Mouse (Mus musculus) C2C12 (cell line): ENCODE results near the gene Cfap97d1. TPM values are rescaled to one million over a fixed set of nuclear protein-coding genes. Genes with fewer than 3 reads are reported as not detected.

ENCODE experiments used
- H3K27me3 ChIP-seq: one replicate; pipeline ENCODE4 v1.6.1; 2011; ENCODE audit not compliant: control insufficient read depth, insufficient read depth, insufficient read length
- H3K36me3 ChIP-seq: one replicate; pipeline ENCODE4 v1.6.1; 2011; ENCODE audit not compliant: control insufficient read depth, insufficient read depth
- H3K4me3 ChIP-seq: one replicate; pipeline ENCODE4 v1.5.1; 2011; ENCODE audit warnings: mild to moderate bottlenecking, control low read depth; ENCODE audit not compliant: poor library complexity, insufficient read depth, severe bottlenecking
- H3K79me2 ChIP-seq: one replicate; pipeline ENCODE4 v1.6.1; 2011; ENCODE audit not compliant: control insufficient read depth, insufficient read depth
- H3K79me3 ChIP-seq: one replicate; pipeline ENCODE4 v1.6.1; 2011; ENCODE audit warnings: low read depth, control low read depth
- H3ac ChIP-seq: one replicate; pipeline ENCODE3; 2011; ENCODE audit warnings: low read depth; ENCODE audit not compliant: control insufficient read depth, insufficient read length
- CEBPB ChIP-seq: IDR thresholded peaks from one replicate; pipeline ENCODE4 v1.6.1; 2011; ENCODE audit warnings: low read depth, mild to moderate bottlenecking, control low read depth, moderate library complexity
- CTCF ChIP-seq: IDR thresholded peaks from one replicate; pipeline ENCODE4 v1.5.1; 2011; ENCODE audit not compliant: control insufficient read depth, insufficient read depth, insufficient read length
- FOSL1 ChIP-seq: IDR thresholded peaks from one replicate; pipeline ENCODE4 v1.8.0; 2011; ENCODE audit warnings: mild to moderate bottlenecking, low read length; ENCODE audit not compliant: poor library complexity, insufficient read depth, severe bottlenecking
- MAX ChIP-seq: IDR thresholded peaks from one replicate; pipeline ENCODE4 v1.6.1; 2011; ENCODE audit warnings: mild to moderate bottlenecking, control low read depth
- MYOD1 ChIP-seq: IDR thresholded peaks from one replicate; pipeline ENCODE4 v1.6.1; 2011; ENCODE audit warnings: low read depth; ENCODE audit not compliant: control insufficient read depth, insufficient read length
- MYOG ChIP-seq: IDR thresholded peaks from one replicate; pipeline ENCODE4 v1.6.1; 2011; ENCODE audit not compliant: control insufficient read depth, insufficient read length; ENCODE audit errors: extremely low read depth
- USF1 ChIP-seq: IDR thresholded peaks from one replicate; pipeline ENCODE4 v1.6.1; 2011; ENCODE audit warnings: low read depth, mild to moderate bottlenecking, control low read depth, moderate library complexity
- polyA plus RNA-seq: library from polyadenylated mRNA; unstranded; fragments of >200 nt; fragmentation: generic; extraction: Trizol; gene quantifications from one replicate; pipeline ENCODE4 v1.2.1, GENCODE M21; 2012; ENCODE audit warnings: missing spikeins

Cfap97d1 gene
- polyA plus RNA-seq, 1 experiment: not detected

DNA sequence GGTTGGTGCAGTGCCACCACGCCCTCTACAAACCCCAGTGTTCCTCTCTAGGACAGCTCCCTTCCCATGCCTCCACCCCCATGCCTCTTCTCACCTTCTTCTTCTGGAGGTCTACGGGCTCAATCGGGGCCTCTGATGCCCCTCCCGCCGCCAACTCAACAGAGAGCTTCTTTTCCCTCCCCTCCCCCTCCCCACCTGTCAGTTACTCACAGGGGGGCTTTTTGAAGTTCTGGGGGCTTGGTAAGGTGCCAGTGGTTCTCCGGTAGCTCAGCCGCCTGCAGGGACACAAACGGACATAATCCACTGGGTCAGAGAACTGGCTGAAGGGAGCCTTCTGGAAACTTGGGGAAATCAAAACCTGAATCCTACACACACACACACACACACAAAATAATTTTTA, 27.4 kb downstream of the Cfap97d1 start:
- Histone ChIP-seq H3K79me2 (no peaks in the 10 kb centered on the region), H3K36me3 (no peaks in the 10 kb centered on the region)

DNA sequence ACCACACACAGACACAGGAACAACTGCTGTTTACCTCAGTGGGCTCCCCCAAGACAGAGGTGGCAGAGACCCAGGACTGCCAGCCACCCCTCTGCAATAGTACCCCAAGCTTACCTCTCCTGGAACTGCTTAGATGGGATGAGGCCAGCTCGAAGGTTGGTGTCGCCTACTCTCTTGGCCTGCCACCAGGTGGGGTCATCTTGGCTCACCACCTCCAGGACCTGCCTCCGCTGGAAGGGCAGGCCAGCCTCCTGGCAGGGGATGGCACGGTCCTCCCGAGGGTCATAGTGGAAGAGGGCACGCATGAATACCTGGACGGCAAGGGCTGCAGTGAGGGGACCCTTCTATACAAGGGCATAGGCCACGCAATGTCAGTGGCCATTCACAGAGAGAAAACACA, 29.1 kb downstream of the Cfap97d1 start:
- Histone ChIP-seq H3K4me3 (no peak overlapping the region), H3ac (no peak overlapping the region), H3K79me2 (no peaks in the 10 kb centered on the region), H3K27me3 (peaks cover 40% of the 10 kb centered on the region), H3K36me3 (no peaks in the 10 kb centered on the region), H3K79me3 (no peaks in the 10 kb centered on the region)
- no peak for TF ChIP-seq MYOG
- no peak for TF ChIP-seq MYOD1
- TF ChIP-seq FOSL1: no peak
- no peak for TF ChIP-seq MAX
- no peak for TF ChIP-seq CEBPB
- no peak for TF ChIP-seq USF1
- TF ChIP-seq CTCF: no peak

More for the DNA sequence above, 27.4 kb downstream of the Cfap97d1 start:
- TF ChIP-seq CTCF: no peak
- TF ChIP-seq MAX: no peak
- TF ChIP-seq MYOD1: no peak
- TF ChIP-seq MYOG: no peak
- TF ChIP-seq FOSL1: no peak
- TF ChIP-seq USF1: no peak
- no peak for TF ChIP-seq CEBPB
- Histone ChIP-seq H3K27me3 (peaks cover 41% of the 10 kb centered on the region), H3ac (no peak overlapping the region), H3K4me3 (no peak overlapping the region), H3K79me3 (no peaks in the 10 kb centered on the region)

DNA sequence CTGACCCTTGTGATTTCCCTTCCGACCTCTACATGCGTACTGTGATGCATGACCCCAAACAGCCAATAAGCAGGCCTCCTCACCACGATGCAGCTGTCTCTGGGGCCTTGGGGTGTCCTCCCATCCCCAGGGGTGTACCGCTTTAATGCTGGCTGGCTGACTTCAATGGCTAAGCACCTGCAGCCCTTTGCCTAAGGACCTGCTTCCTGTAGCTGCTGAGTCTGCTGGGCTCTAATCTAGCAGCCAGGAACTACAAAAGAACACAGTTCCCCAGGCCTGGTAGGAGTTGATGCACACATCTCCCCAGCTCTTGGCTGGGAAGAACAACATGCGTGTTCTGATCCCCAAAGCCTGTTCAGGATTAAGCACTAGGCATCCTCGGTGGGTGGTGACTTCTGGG, 31.4 kb downstream of the Cfap97d1 start:
- Histone ChIP-seq H3K79me3 (no peaks in the 10 kb centered on the region), H3K27me3 (peaks cover 51% of the 10 kb centered on the region), H3ac (no peak overlapping the region), H3K79me2 (no peaks in the 10 kb centered on the region), H3K36me3 (no peaks in the 10 kb centered on the region), H3K4me3 (no peak overlapping the region)
- TF ChIP-seq USF1 (no peak), MYOD1 (no peak), CTCF (no peak), CEBPB (no peak), MAX (no peak), MYOG (no peak), FOSL1 (no peak)

DNA sequence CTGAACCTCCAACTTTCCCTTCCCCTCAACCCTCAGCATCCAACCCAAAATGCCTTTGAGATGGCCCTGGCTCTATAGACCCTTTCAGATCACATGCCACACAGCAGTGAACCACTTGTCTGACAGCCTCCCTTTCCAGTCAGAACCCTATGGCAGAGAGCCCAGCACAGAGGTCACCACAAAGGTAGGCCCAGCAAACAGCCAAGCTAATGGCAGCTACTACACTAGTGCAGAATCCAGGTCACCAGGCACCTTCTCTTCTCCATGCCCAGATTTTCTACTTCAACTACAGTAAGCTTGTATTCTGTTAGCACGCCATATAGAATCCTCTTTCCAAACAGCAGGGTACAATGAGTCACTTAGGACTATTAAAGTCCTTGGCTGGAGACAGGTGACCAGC, 32.1 kb downstream of the Cfap97d1 start:
- no peak overlapping the region for H3K4me3 ChIP-seq
- no peak overlapping the region for H3ac ChIP-seq
- no peak for TF ChIP-seq MYOG
- no peak for TF ChIP-seq MAX
- no peak for TF ChIP-seq USF1
- TF ChIP-seq FOSL1: no peak
- no peak for TF ChIP-seq CTCF
- TF ChIP-seq MYOD1: no peak
- TF ChIP-seq CEBPB: no peak
- no peaks in the 10 kb centered on the region for H3K36me3 ChIP-seq
- H3K27me3 ChIP-seq: peaks cover 53% of the 10 kb centered on the region
- H3K79me2 ChIP-seq: no peaks in the 10 kb centered on the region
- H3K79me3 ChIP-seq: no peaks in the 10 kb centered on the region

DNA sequence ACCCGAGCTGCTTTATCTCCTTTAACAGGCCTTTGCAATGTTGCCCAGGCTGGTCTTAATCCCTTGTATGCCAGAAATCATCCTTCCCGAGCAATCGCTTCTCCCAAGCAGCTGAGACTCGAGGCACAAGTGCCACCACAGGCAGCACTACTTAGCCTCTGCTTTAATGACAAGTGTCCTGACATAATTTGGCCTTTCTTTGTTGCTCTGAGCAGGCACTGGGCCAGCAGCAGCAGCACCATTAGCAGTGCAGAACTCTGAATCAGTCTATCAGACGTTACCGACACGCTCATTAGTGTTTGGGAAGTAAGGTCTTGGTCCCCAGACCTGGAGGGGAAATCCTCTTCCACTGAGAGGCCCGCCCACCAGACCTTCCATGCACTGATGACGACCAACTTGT, 35.7 kb downstream of the Cfap97d1 start:
- peaks cover 40% of the 10 kb centered on the region for H3K27me3 ChIP-seq
- H3K79me3 ChIP-seq: no peaks in the 10 kb centered on the region
- TF ChIP-seq USF1: no peak
- TF ChIP-seq MAX: no peak
- TF ChIP-seq FOSL1: no peak
- TF ChIP-seq MYOD1: no peak
- TF ChIP-seq CEBPB: no peak
- no peak for TF ChIP-seq MYOG
- H3K79me2 ChIP-seq: no peaks in the 10 kb centered on the region
- no peak overlapping the region for H3K4me3 ChIP-seq
- H3K36me3 ChIP-seq: no peaks in the 10 kb centered on the region
- H3ac ChIP-seq: no peak overlapping the region

DNA sequence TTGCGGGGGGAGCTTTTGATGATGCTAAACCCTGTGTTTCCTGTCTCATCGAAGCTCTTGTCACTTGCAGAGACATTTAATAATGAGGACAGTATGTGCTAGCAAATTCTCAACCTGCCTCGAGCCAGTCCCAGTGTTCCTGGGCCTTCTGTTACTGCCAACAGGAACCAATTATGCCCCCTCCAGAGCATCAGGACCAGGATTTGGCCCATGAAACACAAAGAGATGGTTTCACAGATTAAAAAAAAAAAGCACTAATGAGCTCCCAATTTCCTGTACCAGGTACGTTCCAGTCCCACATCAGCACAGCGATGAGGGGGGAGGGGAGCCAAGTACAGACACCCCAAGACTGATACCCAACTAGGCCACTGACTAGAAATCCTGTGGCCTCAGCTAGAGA, 37.1 kb downstream of the Cfap97d1 start:
- Histone ChIP-seq H3K4me3 (no peak overlapping the region), H3K36me3 (no peaks in the 10 kb centered on the region), H3K79me3 (no peaks in the 10 kb centered on the region), H3K79me2 (no peaks in the 10 kb centered on the region), H3ac (no peak overlapping the region), H3K27me3 (peaks cover 35% of the 10 kb centered on the region)
- TF ChIP-seq USF1 (no peak), FOSL1 (no peak), CEBPB (no peak), MYOG (no peak), CTCF (no peak), MAX (no peak), MYOD1 (no peak)
